Mouse (Mus musculus): ENCODE data around the gene Lmbrd2. TPM values are rescaled to one million over a fixed set of nuclear protein-coding genes. Genes with fewer than 3 reads are reported as not detected.

The Lmbrd2 gene
- 6.8 and 14.8 TPM in 2 replicates for polyA plus RNA-seq (2014; fragmentation: Nextera tagmentation; extraction: Ambion mirVana)

DNA sequence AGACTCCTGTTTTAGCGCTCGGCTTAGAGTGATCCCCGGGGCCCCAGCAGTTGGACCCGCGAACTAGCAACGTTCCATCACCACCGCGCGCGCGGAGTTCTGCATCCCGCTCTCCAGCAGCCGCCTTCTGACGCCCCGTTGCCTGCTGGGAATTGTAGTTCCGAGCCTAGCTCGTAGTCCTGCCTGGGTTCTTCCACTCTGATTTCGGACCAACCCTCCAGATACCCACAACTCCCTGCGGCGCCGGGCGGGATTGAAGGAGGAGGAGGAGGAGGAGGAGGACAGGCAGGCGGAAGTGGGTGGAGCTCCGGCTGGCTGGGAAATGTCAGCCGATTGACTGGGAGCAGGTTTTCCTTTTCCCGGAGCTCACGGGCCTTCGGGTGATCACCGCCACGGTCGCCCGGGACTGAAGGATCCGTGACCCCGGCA lies at the start of gene Lmbrd2:
Gene Lmbrd2 (plus strand): TSS at position 299 of the 429 bp plus-strand sequence.
- under 1% methylated on average over 34 of the region's 34 CpGs for WGBS
- Histone ChIP-seq H3K27ac (ENCODE audit: low read depth, low read length) (peak within 1 kb of the TSS; percentile 84), H3K36me3 (ENCODE audit: control insufficient read depth, insufficient read depth, low read length) (0 out of 2 replicates have a peak, but pooled peaks cover 5% of the 10 kb centered on the region), H3K4me1 (ENCODE audit: control insufficient read depth, insufficient read depth, low read length) (peaks cover 11% of the 10 kb centered on the region), H3K9ac (replicated peaks; ENCODE audit: low read depth, low read length) (peak within 1 kb of the TSS; percentile 83), H3K27me3 (ENCODE audit: control insufficient read depth, insufficient read depth, low read length) (no peaks in the 10 kb centered on the region), H3K4me2 (ENCODE audit: low read depth, low read length) (peak within 1 kb of the TSS; percentile 86), H3K9me3 (ENCODE audit: control insufficient read depth, low read length) (no peaks in the 10 kb centered on the region), H3K4me3 (ENCODE audit: low read depth, low read length) (peak within 1 kb of the TSS; percentile 92)
- ATAC-seq (ENCODE audit: low read depth), result peak; percentile 99

DNA sequence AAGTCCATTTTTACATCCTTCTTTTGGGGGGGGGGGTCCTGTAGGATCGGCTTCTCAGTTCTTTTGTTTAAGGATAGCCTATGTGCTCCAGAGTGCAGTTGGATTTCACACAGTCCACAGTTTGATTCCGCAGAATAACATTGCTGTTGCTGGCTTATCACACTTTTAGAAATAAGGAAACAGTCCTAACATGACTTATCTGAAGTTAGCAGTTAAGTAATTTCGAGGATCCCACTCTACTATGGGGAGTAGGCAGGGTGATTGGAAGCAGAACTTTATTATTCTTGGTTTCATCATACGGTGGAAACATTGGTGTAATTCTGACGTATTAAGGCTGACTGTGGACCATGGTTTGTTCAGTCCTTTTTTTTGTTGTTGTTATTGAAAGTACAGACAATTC lies 49.7 kb upstream of the Lmbrd2 start:
- no peak overlapping the region for H3K27ac ChIP-seq (ENCODE audit: low read depth, low read length)
- H3K27me3 ChIP-seq (ENCODE audit: control insufficient read depth, insufficient read depth, low read length), result no peaks in the 10 kb centered on the region
- peaks cover 16% of the 10 kb centered on the region; the same call in 1 of the 2 replicates for H3K36me3 ChIP-seq (ENCODE audit: control insufficient read depth, insufficient read depth, low read length)
- H3K4me1 ChIP-seq (ENCODE audit: control insufficient read depth, insufficient read depth, low read length), result no peaks in the 10 kb centered on the region
- ATAC-seq (ENCODE audit: low read depth), result no peak
- no peak overlapping the region for H3K4me3 ChIP-seq (ENCODE audit: low read depth, low read length)
- H3K9ac ChIP-seq (replicated peaks; ENCODE audit: low read depth, low read length), result no peak overlapping the region
- H3K4me2 ChIP-seq (ENCODE audit: low read depth, low read length), result no peak overlapping the region
- no peaks in the 10 kb centered on the region for H3K9me3 ChIP-seq (ENCODE audit: control insufficient read depth, low read length)
- WGBS, result 97% methylated on average over 5 of the region's 5 CpGs

DNA sequence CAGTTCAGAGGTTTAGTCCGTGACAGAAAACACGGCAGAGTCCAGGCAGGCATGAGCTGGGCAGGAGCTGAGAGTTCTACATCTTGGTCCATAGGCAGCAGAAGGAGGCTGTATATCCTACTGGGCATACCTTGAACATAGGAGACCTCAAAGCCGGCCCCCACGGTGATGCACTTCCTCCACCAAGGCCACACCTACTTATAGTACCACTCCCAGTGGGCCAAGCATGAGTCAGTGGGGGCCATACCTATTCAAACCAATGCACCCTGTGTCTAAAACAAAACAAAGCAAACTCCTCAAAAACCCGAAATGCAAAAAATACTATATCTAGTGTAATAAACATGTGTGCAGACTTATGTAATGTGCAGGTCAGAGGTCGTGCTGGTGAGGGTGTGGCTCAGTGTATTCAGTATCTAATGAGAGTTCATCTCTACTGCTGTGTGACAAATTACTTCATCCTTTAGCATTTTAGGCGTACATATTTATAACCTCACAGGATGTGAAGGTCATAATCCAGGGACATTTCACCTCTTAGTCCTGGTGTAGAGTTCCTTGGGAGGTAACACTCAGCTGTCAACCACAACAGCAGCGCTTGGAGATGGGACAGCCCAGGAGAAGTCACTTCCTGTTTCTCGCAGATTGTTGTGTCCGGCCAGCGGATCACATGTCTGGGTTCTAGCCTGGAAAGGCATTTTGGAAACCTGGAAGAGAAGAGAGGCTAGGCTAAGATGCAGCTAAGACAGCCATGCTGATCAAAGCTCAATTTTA lies 46.6 kb upstream of the Lmbrd2 start:
- H3K9ac ChIP-seq (replicated peaks; ENCODE audit: low read depth, low read length), result no peak overlapping the region
- peaks cover 9% of the 10 kb centered on the region; the same call in 1 of the 2 replicates for H3K36me3 ChIP-seq (ENCODE audit: control insufficient read depth, insufficient read depth, low read length)
- no peaks in the 10 kb centered on the region for H3K9me3 ChIP-seq (ENCODE audit: control insufficient read depth, low read length)
- ATAC-seq (ENCODE audit: low read depth), result peak; percentile 8; the same call in 1 of the 2 replicates
- no peaks in the 10 kb centered on the region for H3K4me1 ChIP-seq (ENCODE audit: control insufficient read depth, insufficient read depth, low read length)
- H3K4me2 ChIP-seq (ENCODE audit: low read depth, low read length), result no peak overlapping the region
- WGBS, result 80% methylated on average over 11 of the region's 11 CpGs
- H3K4me3 ChIP-seq (ENCODE audit: low read depth, low read length), result no peak overlapping the region
- H3K27ac ChIP-seq (ENCODE audit: low read depth, low read length), result no peak overlapping the region
- no peaks in the 10 kb centered on the region for H3K27me3 ChIP-seq (ENCODE audit: control insufficient read depth, insufficient read depth, low read length)

DNA sequence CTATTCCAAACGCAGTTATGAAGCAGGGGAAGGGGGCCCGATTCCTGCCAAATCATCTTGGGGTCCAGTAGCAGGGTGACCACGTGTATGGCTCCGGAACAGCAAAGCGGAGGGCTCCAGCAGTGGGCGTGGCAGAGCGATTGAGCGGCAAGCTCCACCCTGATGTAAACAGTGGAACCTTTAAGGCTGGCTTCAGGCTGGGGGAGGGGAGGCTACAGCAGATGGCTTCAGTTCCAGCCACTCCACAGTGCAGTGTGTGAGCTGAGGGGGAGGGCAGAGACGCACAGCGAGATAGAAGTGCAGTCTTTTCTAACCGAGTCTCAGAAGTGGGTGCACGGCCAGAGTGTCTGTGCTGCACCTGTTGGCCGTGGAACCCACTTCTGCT lies 46.0 kb upstream of the Lmbrd2 start:
- 15% methylated on average over 13 of the region's 13 CpGs for WGBS
- ATAC-seq (ENCODE audit: low read depth), result peak; percentile 86

DNA sequence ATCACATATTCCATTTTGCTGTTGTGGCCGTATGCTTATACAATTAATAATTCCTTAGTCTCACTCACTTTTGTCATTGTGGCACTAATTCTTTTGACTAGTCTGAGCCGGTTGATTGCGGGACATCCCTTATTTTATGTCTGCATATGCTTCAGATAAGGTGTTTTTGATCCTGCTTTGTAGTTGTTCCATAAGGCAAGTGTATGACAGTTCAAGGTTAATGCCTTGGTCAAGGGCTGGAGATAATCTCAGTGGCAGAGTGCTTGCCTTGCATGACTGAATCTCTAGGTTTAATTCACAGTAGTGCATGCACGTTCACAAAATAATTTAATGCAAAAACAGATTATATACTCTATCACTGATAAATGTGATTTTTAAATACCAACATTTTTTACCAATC lies 43.5 kb upstream of the Lmbrd2 start:
- H3K9me3 ChIP-seq (ENCODE audit: control insufficient read depth, low read length), result no peaks in the 10 kb centered on the region
- ATAC-seq (ENCODE audit: low read depth), result no peak
- H3K27me3 ChIP-seq (ENCODE audit: control insufficient read depth, insufficient read depth, low read length), result no peaks in the 10 kb centered on the region
- no peak overlapping the region for H3K4me2 ChIP-seq (ENCODE audit: low read depth, low read length)
- H3K4me1 ChIP-seq (ENCODE audit: control insufficient read depth, insufficient read depth, low read length), result no peaks in the 10 kb centered on the region
- H3K9ac ChIP-seq (replicated peaks; ENCODE audit: low read depth, low read length), result no peak overlapping the region
- peaks cover 19% of the 10 kb centered on the region; the same call in 1 of the 2 replicates for H3K36me3 ChIP-seq (ENCODE audit: control insufficient read depth, insufficient read depth, low read length)
- H3K4me3 ChIP-seq (ENCODE audit: low read depth, low read length), result no peak overlapping the region
- no peak overlapping the region for H3K27ac ChIP-seq (ENCODE audit: low read depth, low read length)
- 88% methylated on average over 4 of the region's 4 CpGs for WGBS

More for the DNA sequence above, 46.0 kb upstream of the Lmbrd2 start:
- Histone ChIP-seq H3K4me3 (ENCODE audit: low read depth, low read length) (no peak overlapping the region), H3K9me3 (ENCODE audit: control insufficient read depth, low read length) (no peaks in the 10 kb centered on the region), H3K4me2 (ENCODE audit: low read depth, low read length) (no peak overlapping the region), H3K27me3 (ENCODE audit: control insufficient read depth, insufficient read depth, low read length) (no peaks in the 10 kb centered on the region), H3K9ac (replicated peaks; ENCODE audit: low read depth, low read length) (no peak overlapping the region), H3K36me3 (ENCODE audit: control insufficient read depth, insufficient read depth, low read length) (peaks cover 9% of the 10 kb centered on the region; the same call in 1 of the 2 replicates), H3K4me1 (ENCODE audit: control insufficient read depth, insufficient read depth, low read length) (no peaks in the 10 kb centered on the region), H3K27ac (ENCODE audit: low read depth, low read length) (no peak overlapping the region)

DNA sequence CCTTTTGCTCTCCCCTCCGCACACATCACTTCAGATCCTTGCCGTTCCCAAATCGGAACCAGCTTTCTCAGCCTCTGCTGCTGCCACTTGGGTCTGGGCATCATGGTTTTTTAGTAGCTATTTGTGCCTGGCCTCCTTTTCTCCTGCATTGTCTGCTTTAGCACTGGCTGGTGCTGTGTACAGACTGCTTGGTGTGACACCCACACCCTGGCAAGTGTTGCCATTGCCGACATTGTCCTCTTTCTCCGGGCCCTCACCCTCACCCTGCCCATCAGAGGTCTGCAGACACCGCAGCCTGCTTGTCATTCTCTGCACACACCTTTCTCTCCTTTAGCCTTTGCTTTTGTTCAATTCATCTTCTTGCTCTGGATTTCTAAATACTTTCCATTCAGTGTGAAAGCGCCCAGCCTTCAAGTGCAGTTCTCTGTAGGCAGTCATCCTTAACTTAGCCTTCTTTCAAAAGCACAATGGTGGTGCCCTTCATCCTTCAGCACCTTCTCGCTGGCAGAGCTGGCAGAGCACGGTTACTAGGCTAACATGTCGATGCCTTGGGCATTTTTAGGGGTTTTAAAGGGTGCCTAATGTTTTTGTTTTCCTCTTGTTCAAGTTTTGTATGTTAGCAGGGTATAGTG lies 39.8 kb upstream of the Lmbrd2 start:
- ATAC-seq (ENCODE audit: low read depth), result peak; percentile 78; the same call in 1 of the 2 replicates
- no peaks in the 10 kb centered on the region for H3K9me3 ChIP-seq (ENCODE audit: control insufficient read depth, low read length)
- no peak overlapping the region for H3K9ac ChIP-seq (replicated peaks; ENCODE audit: low read depth, low read length)
- 83% methylated on average over 10 of the region's 10 CpGs for WGBS
- H3K4me3 ChIP-seq (ENCODE audit: low read depth, low read length), result no peak overlapping the region
- H3K4me2 ChIP-seq (ENCODE audit: low read depth, low read length), result no peak overlapping the region
- no peaks in the 10 kb centered on the region for H3K27me3 ChIP-seq (ENCODE audit: control insufficient read depth, insufficient read depth, low read length)
- no peak overlapping the region for H3K27ac ChIP-seq (ENCODE audit: low read depth, low read length)
- H3K36me3 ChIP-seq (ENCODE audit: control insufficient read depth, insufficient read depth, low read length), result peaks cover 19% of the 10 kb centered on the region; the same call in 1 of the 2 replicates
- H3K4me1 ChIP-seq (ENCODE audit: control insufficient read depth, insufficient read depth, low read length), result no peaks in the 10 kb centered on the region

DNA sequence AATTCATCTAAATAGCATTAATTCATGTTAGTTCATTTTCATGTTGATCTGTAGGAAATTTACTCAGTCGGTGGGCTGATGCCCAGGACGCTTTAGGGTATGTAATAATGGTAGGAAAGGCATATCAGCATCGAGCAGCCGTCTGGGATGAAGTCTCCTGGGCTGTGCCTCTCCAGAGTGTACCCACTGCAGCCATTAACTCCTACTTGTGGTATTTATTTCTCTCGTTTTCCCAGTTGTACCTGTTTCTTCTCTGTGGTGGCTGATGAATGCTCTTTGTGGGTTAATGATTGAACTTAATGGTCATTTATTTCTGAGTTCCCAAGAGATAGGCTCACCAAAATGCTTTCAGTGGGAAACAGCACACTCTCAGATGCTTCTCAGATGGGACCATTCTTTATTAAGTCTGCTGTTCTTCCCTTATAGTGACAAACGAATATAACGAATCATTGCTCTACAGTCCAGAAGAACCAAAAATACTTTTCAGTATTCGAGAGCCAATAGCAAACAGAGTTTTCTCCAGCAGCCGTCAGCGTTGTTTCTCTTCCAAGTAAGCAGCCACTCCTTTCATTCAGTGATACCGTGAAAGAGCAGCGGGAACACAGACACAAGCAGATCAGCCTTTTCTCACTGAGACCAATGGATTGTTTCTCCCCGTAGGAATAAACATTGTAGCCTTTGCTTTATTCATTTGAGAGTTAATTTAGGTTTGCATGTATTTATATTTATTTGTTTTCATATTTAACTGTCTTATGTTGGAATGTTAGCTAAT lies 33.9 kb upstream of the Lmbrd2 start:
- Histone ChIP-seq H3K4me3 (ENCODE audit: low read depth, low read length) (no peak overlapping the region), H3K27me3 (ENCODE audit: control insufficient read depth, insufficient read depth, low read length) (no peaks in the 10 kb centered on the region), H3K9ac (replicated peaks; ENCODE audit: low read depth, low read length) (no peak overlapping the region), H3K27ac (ENCODE audit: low read depth, low read length) (no peak overlapping the region), H3K9me3 (ENCODE audit: control insufficient read depth, low read length) (no peaks in the 10 kb centered on the region), H3K4me2 (ENCODE audit: low read depth, low read length) (no peak overlapping the region), H3K36me3 (ENCODE audit: control insufficient read depth, insufficient read depth, low read length) (peaks cover 10% of the 10 kb centered on the region), H3K4me1 (ENCODE audit: control insufficient read depth, insufficient read depth, low read length) (no peaks in the 10 kb centered on the region)
- 76% methylated on average over 13 of the region's 13 CpGs for WGBS
- no peak for ATAC-seq (ENCODE audit: low read depth)

DNA sequence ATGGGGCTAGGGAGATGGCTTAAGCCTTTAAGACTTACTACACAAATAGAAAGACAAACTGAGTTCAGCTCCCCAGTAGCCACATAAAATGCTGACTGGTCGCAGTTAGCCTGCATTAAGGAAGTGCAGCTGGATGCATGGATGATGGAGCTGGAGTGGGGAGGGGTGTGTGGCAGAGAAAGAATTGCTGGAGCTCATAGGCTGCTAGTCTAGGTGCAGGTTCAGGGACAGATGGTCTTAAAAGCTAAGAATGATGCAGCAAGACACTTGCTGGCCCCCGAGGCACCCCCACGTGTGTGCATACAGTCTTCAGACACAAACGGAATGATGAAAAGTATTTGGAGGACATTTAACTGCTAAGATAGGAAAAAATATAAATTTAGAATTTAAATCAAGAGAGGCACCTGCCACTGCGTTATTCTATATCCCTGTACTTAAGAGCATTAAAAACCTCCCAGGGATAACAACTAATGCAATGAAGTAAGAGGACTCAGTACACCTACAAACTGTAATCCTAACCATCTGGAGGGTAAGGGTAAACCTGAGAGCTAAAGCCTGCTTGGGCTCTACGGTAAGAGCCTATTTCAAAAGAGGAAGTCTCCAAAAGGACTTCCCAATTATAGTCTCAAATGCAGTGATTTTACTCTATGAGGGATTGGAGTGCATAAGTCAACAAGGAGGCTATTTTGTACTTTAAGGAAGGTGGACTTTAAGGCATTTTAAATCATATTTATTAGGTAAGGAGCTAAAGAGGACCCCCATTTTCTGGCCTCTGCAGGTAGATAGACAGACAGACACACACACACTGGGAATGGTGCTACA lies 29.6 kb upstream of the Lmbrd2 start:
- H3K27me3 ChIP-seq (ENCODE audit: control insufficient read depth, insufficient read depth, low read length), result no peaks in the 10 kb centered on the region
- no peak overlapping the region for H3K4me2 ChIP-seq (ENCODE audit: low read depth, low read length)
- no peak overlapping the region for H3K4me3 ChIP-seq (ENCODE audit: low read depth, low read length)
- no peak overlapping the region for H3K27ac ChIP-seq (ENCODE audit: low read depth, low read length)
- H3K4me1 ChIP-seq (ENCODE audit: control insufficient read depth, insufficient read depth, low read length), result no peaks in the 10 kb centered on the region
- no peak; the same call in 1 of the 2 replicates for ATAC-seq (ENCODE audit: low read depth)
- peaks cover 22% of the 10 kb centered on the region for H3K36me3 ChIP-seq (ENCODE audit: control insufficient read depth, insufficient read depth, low read length)
- 82% methylated on average over 6 of the region's 6 CpGs for WGBS
- H3K9me3 ChIP-seq (ENCODE audit: control insufficient read depth, low read length), result no peaks in the 10 kb centered on the region
- H3K9ac ChIP-seq (replicated peaks; ENCODE audit: low read depth, low read length), result no peak overlapping the region

All from neural tube, embryonic 14.5 days (tissue).